Mouse (Mus musculus) hindbrain, embryonic 12.5 days (tissue): ENCODE data around the gene Rgs12. TPM values are rescaled to one million over a fixed set of nuclear protein-coding genes. Genes with fewer than 3 reads are reported as not detected.

Experiments used
- ATAC-seq: fragments of 200-750 bp; cut with Nextera tagmentation; 2 replicates; pipeline ENCODE4 v1.8.0; 2017; ENCODE audit warnings: moderate TSS enrichment; ENCODE audit not compliant: low FRiP score
- H3K27ac ChIP-seq: fragments of 300-500 bp; sonication (generic); 2 replicates; pipeline ENCODE4 v1.5.1; 2016; ENCODE audit warnings: mild to moderate bottlenecking
- H3K27me3 ChIP-seq: fragments of 300-500 bp; sonication (generic); 2 replicates; pipeline ENCODE4 v1.6.1; 2016; ENCODE audit warnings: mild to moderate bottlenecking
- H3K36me3 ChIP-seq: fragments of 300-500 bp; sonication (generic); 2 replicates; pipeline ENCODE4 v1.6.1; 2016; ENCODE audit warnings: mild to moderate bottlenecking
- H3K4me1 ChIP-seq: fragments of 300-500 bp; sonication (generic); 2 replicates; pipeline ENCODE4 v1.6.1; 2016
- H3K4me2 ChIP-seq: fragments of 300-500 bp; sonication (generic); replicated peaks from 2 replicates; pipeline ENCODE4 v1.6.1; 2016; ENCODE audit warnings: mild to moderate bottlenecking
- H3K4me3 ChIP-seq: fragments of 300-500 bp; sonication (generic); 2 replicates; pipeline ENCODE4 v1.5.1; 2016; ENCODE audit warnings: mild to moderate bottlenecking
- H3K9ac ChIP-seq: fragments of 300-500 bp; sonication (generic); 2 replicates; pipeline ENCODE4 v1.6.1; 2016; ENCODE audit warnings: mild to moderate bottlenecking, moderate library complexity
- H3K9me3 ChIP-seq: fragments of 300-500 bp; sonication (generic); replicated peaks from 2 replicates; pipeline ENCODE4 v1.6.1; 2016; ENCODE audit warnings: mild to moderate bottlenecking
- WGBS: fragments of 180-500 bp; shearing (Covaris S2); methylation state at CpG from one replicate; pipeline ENCODE4 v1.1.7; 2016; 5-methylcytosine and 5-hydroxymethylcytosine counted together
- polyA plus RNA-seq: library from polyadenylated mRNA; unstranded; fragments of >200 nt; fragmentation: Nextera tagmentation; extraction: Ambion mirVana; gene quantifications from 2 replicates; pipeline ENCODE4 v1.2.1, GENCODE M21; 2016

Gene Rgs12
- polyA plus RNA-seq, 1 experiment from 2014 or later, result 65.3 TPM

- Histone ChIP-seq H3K4me1 (no peaks in the 10 kb centered on the region), H3K9ac (no peak overlapping the region), H3K36me3 (no peaks in the 10 kb centered on the region), H3K4me2 (no peak overlapping the region), H3K27me3 (no peaks in the 10 kb centered on the region), H3K9me3 (no peaks in the 10 kb centered on the region), H3K27ac (no peak overlapping the region), H3K4me3 (no peak overlapping the region)
- 74% methylated on average over 5 of the region's 5 CpGs for WGBS
- ATAC-seq, result no peak
Observed at GRCm38 (mm10) chr5:35050541-35050940, 101.3 kb downstream of the Rgs12 start.

GRCm38 (mm10) chr5:35054628-35055027 is 105.4 kb downstream of the Rgs12 start:
- no peak overlapping the region for H3K9ac ChIP-seq
- no peaks in the 10 kb centered on the region for H3K9me3 ChIP-seq
- 90% methylated on average over 3 of the region's 3 CpGs for WGBS
- H3K4me3 ChIP-seq, result no peak overlapping the region
- no peaks in the 10 kb centered on the region for H3K36me3 ChIP-seq
- ATAC-seq, result no peak
- H3K27ac ChIP-seq, result no peak overlapping the region
- no peak overlapping the region for H3K4me2 ChIP-seq
- H3K4me1 ChIP-seq, result peaks cover 19% of the 10 kb centered on the region
- H3K27me3 ChIP-seq, result peaks cover 34% of the 10 kb centered on the region

GRCm38 (mm10) chr5:35055076-35055475 is 105.8 kb downstream of the Rgs12 start:
- 0 out of 2 replicates have a peak, but pooled peaks have one; percentile 7 for ATAC-seq
- no peak overlapping the region for H3K27ac ChIP-seq
- no peak overlapping the region for H3K4me2 ChIP-seq
- H3K36me3 ChIP-seq, result no peaks in the 10 kb centered on the region
- peaks cover 35% of the 10 kb centered on the region for H3K27me3 ChIP-seq
- H3K4me1 ChIP-seq, result peaks cover 19% of the 10 kb centered on the region
- WGBS, result 78% methylated on average over 12 of the region's 12 CpGs
- H3K9ac ChIP-seq, result no peak overlapping the region
- no peaks in the 10 kb centered on the region for H3K9me3 ChIP-seq
- H3K4me3 ChIP-seq, result no peak overlapping the region

- H3K9ac ChIP-seq, result peak within 1 kb of the TSS; percentile 61
- H3K27me3 ChIP-seq, result peaks cover 40% of the 10 kb centered on the region
- 2% methylated on average over 46 of the region's 74 CpGs for WGBS
- peak within 1 kb of the TSS; percentile 48 for H3K4me3 ChIP-seq
- peak; percentile 62 for ATAC-seq
- H3K4me2 ChIP-seq, result peak within 1 kb of the TSS; percentile 85
- H3K4me1 ChIP-seq, result peaks cover 19% of the 10 kb centered on the region
- no peaks in the 10 kb centered on the region for H3K36me3 ChIP-seq
- no peaks in the 10 kb centered on the region for H3K9me3 ChIP-seq
- H3K27ac ChIP-seq, result no peak within 1 kb of the TSS
Observed at GRCm38 (mm10) chr5:35056604-35057432, 107.6 kb downstream of the Rgs12 start, which contains the start of gene Dok7. Gene Dok7 (plus strand): TSS chr5:35056766.

- H3K36me3 ChIP-seq, result no peaks in the 10 kb centered on the region
- 20% methylated on average over 4 of the region's 4 CpGs for WGBS
- no peak for ATAC-seq
Observed at GRCm38 (mm10) chr5:35057582-35057981, 108.3 kb downstream of the Rgs12 start.

GRCm38 (mm10) chr5:35058216-35058615 is 109.0 kb downstream of the Rgs12 start:
- Histone ChIP-seq H3K9ac (no peak overlapping the region), H3K4me3 (no peak overlapping the region), H3K9me3 (no peaks in the 10 kb centered on the region), H3K36me3 (no peaks in the 10 kb centered on the region), H3K27ac (no peak overlapping the region), H3K4me1 (peaks cover 19% of the 10 kb centered on the region), H3K4me2 (no peak overlapping the region), H3K27me3 (peaks cover 40% of the 10 kb centered on the region)
- ATAC-seq, result no peak
- WGBS, result 61% methylated on average over 1 of the region's 1 CpGs

More at GRCm38 (mm10) chr5:35057582-35057981, 108.3 kb downstream of the Rgs12 start:
- Histone ChIP-seq H3K9me3 (no peaks in the 10 kb centered on the region), H3K9ac (peak overlapping the region; percentile 61), H3K4me3 (peak overlapping the region; percentile 48), H3K27ac (no peak overlapping the region), H3K4me1 (peaks cover 19% of the 10 kb centered on the region), H3K4me2 (peak overlapping the region; percentile 85), H3K27me3 (peaks cover 40% of the 10 kb centered on the region)

GRCm38 (mm10) chr5:35060098-35060497 is 110.9 kb downstream of the Rgs12 start:
- no peaks in the 10 kb centered on the region for H3K9me3 ChIP-seq
- H3K4me2 ChIP-seq, result no peak overlapping the region
- peaks cover 19% of the 10 kb centered on the region for H3K4me1 ChIP-seq
- no peaks in the 10 kb centered on the region for H3K36me3 ChIP-seq
- ATAC-seq, result no peak
- H3K9ac ChIP-seq, result no peak overlapping the region
- H3K27me3 ChIP-seq, result peaks cover 40% of the 10 kb centered on the region
- H3K27ac ChIP-seq, result no peak overlapping the region
- no peak overlapping the region for H3K4me3 ChIP-seq
- WGBS, result 71% methylated on average over 3 of the region's 3 CpGs

GRCm38 (mm10) chr5:35069841-35070240 is 120.6 kb downstream of the Rgs12 start:
- H3K4me2 ChIP-seq, result no peak overlapping the region
- H3K27ac ChIP-seq, result no peak overlapping the region
- ATAC-seq, result no peak
- H3K4me1 ChIP-seq, result peaks cover 10% of the 10 kb centered on the region
- no peaks in the 10 kb centered on the region for H3K9me3 ChIP-seq
- no peak overlapping the region for H3K9ac ChIP-seq
- 83% methylated on average over 2 of the region's 2 CpGs for WGBS
- no peak overlapping the region for H3K4me3 ChIP-seq
- H3K36me3 ChIP-seq, result no peaks in the 10 kb centered on the region
- no peaks in the 10 kb centered on the region for H3K27me3 ChIP-seq

GRCm38 (mm10) chr5:35070314-35070713 is 121.1 kb downstream of the Rgs12 start:
- no peak for ATAC-seq
- H3K27me3 ChIP-seq, result no peaks in the 10 kb centered on the region
- H3K36me3 ChIP-seq, result no peaks in the 10 kb centered on the region
- H3K4me3 ChIP-seq, result no peak overlapping the region
- H3K9ac ChIP-seq, result no peak overlapping the region
- H3K27ac ChIP-seq, result no peak overlapping the region
- WGBS, result 88% methylated on average over 8 of the region's 8 CpGs
- peaks cover 10% of the 10 kb centered on the region for H3K4me1 ChIP-seq
- no peak overlapping the region for H3K4me2 ChIP-seq
- no peaks in the 10 kb centered on the region for H3K9me3 ChIP-seq

GRCm38 (mm10) chr5:35070953-35071352 is 121.7 kb downstream of the Rgs12 start:
- Histone ChIP-seq H3K27me3 (no peaks in the 10 kb centered on the region), H3K27ac (peak overlapping the region; percentile 62; the same call in 1 of the 2 replicates), H3K9ac (no peak overlapping the region), H3K36me3 (no peaks in the 10 kb centered on the region), H3K4me3 (no peak overlapping the region), H3K9me3 (no peaks in the 10 kb centered on the region), H3K4me1 (peaks cover 10% of the 10 kb centered on the region), H3K4me2 (no peak overlapping the region)
- peak; percentile 59 for ATAC-seq
- 35% methylated on average over 7 of the region's 7 CpGs for WGBS

GRCm38 (mm10) chr5:35071855-35072254 is 122.6 kb downstream of the Rgs12 start:
- no peak overlapping the region for H3K9ac ChIP-seq
- WGBS, result 96% methylated on average over 6 of the region's 6 CpGs
- H3K36me3 ChIP-seq, result no peaks in the 10 kb centered on the region
- no peak for ATAC-seq
- no peak overlapping the region for H3K4me2 ChIP-seq
- H3K27ac ChIP-seq, result no peak overlapping the region
- H3K4me1 ChIP-seq, result peaks cover 10% of the 10 kb centered on the region
- H3K27me3 ChIP-seq, result no peaks in the 10 kb centered on the region
- no peak overlapping the region for H3K4me3 ChIP-seq
- H3K9me3 ChIP-seq, result no peaks in the 10 kb centered on the region

- WGBS, result 82% methylated on average over 11 of the region's 11 CpGs
- Histone ChIP-seq H3K36me3 (no peaks in the 10 kb centered on the region), H3K27me3 (0 out of 2 replicates have a peak, but pooled peaks cover 3% of the 10 kb centered on the region), H3K27ac (no peak overlapping the region), H3K9ac (no peak overlapping the region), H3K4me2 (no peak overlapping the region), H3K4me3 (no peak overlapping the region), H3K9me3 (no peaks in the 10 kb centered on the region), H3K4me1 (peaks cover 10% of the 10 kb centered on the region)
- ATAC-seq, result no peak
Observed at GRCm38 (mm10) chr5:35073235-35073634, 124.0 kb downstream of the Rgs12 start.

GRCm38 (mm10) chr5:35073992-35074391 is 124.7 kb downstream of the Rgs12 start:
- H3K9ac ChIP-seq, result no peak overlapping the region
- H3K27ac ChIP-seq, result no peak overlapping the region
- peaks cover 10% of the 10 kb centered on the region for H3K4me1 ChIP-seq
- no peaks in the 10 kb centered on the region for H3K36me3 ChIP-seq
- no peaks in the 10 kb centered on the region for H3K9me3 ChIP-seq
- H3K4me3 ChIP-seq, result no peak overlapping the region
- 59% methylated on average over 9 of the region's 9 CpGs for WGBS
- no peak overlapping the region for H3K4me2 ChIP-seq
- no peak for ATAC-seq
- H3K27me3 ChIP-seq, result peaks cover 9% of the 10 kb centered on the region
